Mouse (Mus musculus): ENCODE measurements at regions not wholly inside any gene's neighbourhood (a gene's known extent, or its start where the extent isn't known, plus 50 kb on each side); places are given as distances from the start of the nearest gene placed in this dataset.
A peak's percentile ranks its signal among the peaks of the same experiment; 100 is the strongest.

DNA sequence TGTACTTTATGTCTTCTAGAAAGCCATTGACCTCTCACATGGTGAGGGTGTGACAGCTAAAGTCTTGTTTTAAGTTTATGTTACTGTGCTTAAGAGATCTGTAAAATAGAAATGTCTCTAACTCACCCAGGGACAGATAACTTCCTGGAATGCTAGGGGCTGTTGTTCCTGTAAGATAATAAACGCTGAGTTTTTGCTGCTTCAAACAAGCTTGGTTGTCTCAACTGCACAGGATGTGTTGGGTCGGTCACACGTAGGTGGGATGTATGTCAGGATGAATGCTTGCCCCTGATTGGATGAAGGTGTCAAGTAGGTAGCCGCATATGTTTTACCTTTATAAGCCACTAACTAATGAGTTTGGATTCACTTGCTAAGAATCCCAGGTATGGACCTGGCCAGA lies 63.8 kb upstream of the Eif4g2 start:
- TF ChIP-seq CTCF (IDR thresholded peaks at IDR 0.05) (no peak), EP300 (IDR thresholded peaks at IDR 0.05) (no peak)

DNA sequence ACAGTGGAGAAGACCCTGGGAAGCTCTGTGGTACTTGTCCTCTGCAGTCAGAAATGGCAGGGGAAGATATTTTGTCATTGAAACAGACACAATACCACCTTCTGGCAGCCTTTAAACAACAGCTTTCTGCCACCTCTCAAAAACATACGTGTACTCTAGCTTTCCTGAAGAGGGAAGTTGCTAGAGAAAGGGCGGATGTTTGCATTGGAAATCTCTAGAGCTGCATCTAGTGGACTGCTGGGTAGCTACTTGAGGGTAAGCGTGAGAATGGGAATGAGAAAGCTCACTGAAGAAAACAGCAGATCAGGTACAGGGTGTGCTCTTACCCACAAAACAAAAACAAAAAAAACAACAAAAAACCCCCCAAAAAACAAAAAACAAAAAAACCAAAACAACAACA lies 61.4 kb upstream of the Eif4g2 start:
- Histone ChIP-seq H3K9me3 (ENCODE audit: low read length) (no peaks in the 10 kb centered on the region), H3K4me2 (replicated peaks; ENCODE audit: low read depth, low read length) (no peak overlapping the region), H3K9ac (replicated peaks; ENCODE audit: low read depth) (no peak overlapping the region), H3K36me3 (ENCODE audit: insufficient read depth, low read length) (no peaks in the 10 kb centered on the region), H3K4me1 (ENCODE audit: insufficient read depth, low read depth, low read length) (no peaks in the 10 kb centered on the region), H3K27ac (ENCODE audit: low read length) (no peak overlapping the region; the same call in 1 of the 2 replicates), H3K4me3 (ENCODE audit: low read depth, low read length) (no peak overlapping the region), H3K27me3 (replicated peaks; ENCODE audit: insufficient read depth, low read length) (no peaks in the 10 kb centered on the region)
- 47% methylated on average over 3 of the region's 3 CpGs for WGBS
- ATAC-seq (peak; percentile 60; the same call in 1 of the 2 replicates), DNase-seq (ENCODE audit: low spot score) (peak; percentile 74)
- TF ChIP-seq EP300 (IDR thresholded peaks at IDR 0.05): no peak
- TF ChIP-seq CTCF (IDR thresholded peaks at IDR 0.05): peak; percentile 18; the same call in 1 of the 2 replicates

More for the DNA sequence above, 63.8 kb upstream of the Eif4g2 start:
- 62% methylated on average over 4 of the region's 4 CpGs for WGBS
- no peaks in the 10 kb centered on the region for H3K4me1 ChIP-seq (ENCODE audit: insufficient read depth, low read depth, low read length)
- no peaks in the 10 kb centered on the region for H3K9me3 ChIP-seq (ENCODE audit: low read length)
- DNase-seq (ENCODE audit: low spot score): no peak
- H3K9ac ChIP-seq (replicated peaks; ENCODE audit: low read depth): no peak overlapping the region
- no peaks in the 10 kb centered on the region for H3K36me3 ChIP-seq (ENCODE audit: insufficient read depth, low read length)
- no peak overlapping the region for H3K4me3 ChIP-seq (ENCODE audit: low read depth, low read length)
- no peak for ATAC-seq
- no peak overlapping the region for H3K27ac ChIP-seq (ENCODE audit: low read length)
- H3K27me3 ChIP-seq (replicated peaks; ENCODE audit: insufficient read depth, low read length): no peaks in the 10 kb centered on the region
- no peak overlapping the region for H3K4me2 ChIP-seq (replicated peaks; ENCODE audit: low read depth, low read length)

DNA sequence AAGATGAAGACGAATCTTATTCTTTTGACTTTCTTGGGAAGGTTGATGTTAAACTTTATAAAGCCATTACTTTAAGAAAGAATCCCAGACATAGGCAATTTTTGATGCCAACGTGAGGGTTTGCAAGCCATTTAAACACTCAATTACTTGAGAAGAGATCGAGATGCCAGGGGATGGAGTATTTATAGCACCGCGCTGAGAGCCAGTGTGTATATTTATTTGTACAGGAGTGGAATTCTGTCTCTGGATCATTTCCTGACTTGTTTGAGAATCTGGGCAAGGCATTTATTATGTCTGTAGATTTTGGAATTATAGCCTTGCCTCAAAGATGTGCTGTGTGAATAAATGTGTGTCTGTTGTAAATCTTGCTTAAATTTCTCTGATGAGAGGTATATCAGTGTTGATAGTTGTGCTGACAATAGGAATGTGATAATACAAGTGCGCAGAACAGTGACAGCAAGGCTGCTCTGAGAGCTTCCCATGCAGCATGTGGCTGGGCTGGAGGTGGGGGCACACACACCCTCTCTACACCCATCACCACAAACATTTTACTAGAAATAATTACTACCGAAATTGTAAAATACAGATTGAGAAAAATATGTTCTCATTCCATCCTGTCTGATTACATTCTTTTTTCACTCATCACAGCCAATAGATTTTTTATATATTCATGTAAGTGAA lies 58.6 kb upstream of the Eif4g2 start:
- TF ChIP-seq EP300 (IDR thresholded peaks at IDR 0.05) (no peak), CTCF (IDR thresholded peaks at IDR 0.05) (no peak)
- Histone ChIP-seq H3K27me3 (replicated peaks; ENCODE audit: insufficient read depth, low read length) (no peaks in the 10 kb centered on the region), H3K4me2 (replicated peaks; ENCODE audit: low read depth, low read length) (no peak overlapping the region), H3K36me3 (ENCODE audit: insufficient read depth, low read length) (no peaks in the 10 kb centered on the region), H3K9ac (replicated peaks; ENCODE audit: low read depth) (no peak overlapping the region), H3K9me3 (ENCODE audit: low read length) (no peaks in the 10 kb centered on the region), H3K4me1 (ENCODE audit: insufficient read depth, low read depth, low read length) (no peaks in the 10 kb centered on the region), H3K27ac (ENCODE audit: low read length) (no peak overlapping the region), H3K4me3 (ENCODE audit: low read depth, low read length) (no peak overlapping the region)
- ATAC-seq: no peak
- no peak for DNase-seq (ENCODE audit: low spot score)
- 44% methylated on average over 7 of the region's 7 CpGs for WGBS

DNA sequence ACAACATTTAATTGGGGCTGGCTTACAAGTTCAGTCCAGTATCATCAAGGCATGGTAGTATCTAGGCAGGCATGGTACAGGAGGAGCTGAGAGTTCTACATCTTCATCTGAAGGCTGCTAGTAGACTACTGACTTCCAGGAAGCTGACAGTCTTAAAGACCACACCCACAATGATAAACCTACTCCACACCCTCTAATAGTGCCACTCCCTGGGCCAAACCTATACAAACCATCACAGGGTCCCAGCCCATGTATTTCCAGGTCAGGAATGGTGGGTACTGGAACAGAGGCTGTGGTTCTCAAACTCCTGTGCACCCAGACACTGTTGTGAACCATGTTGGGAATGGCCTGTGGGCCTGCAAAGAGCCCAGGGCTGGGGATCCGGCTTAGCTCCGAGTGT lies 55.2 kb upstream of the Eif4g2 start:
- Histone ChIP-seq H3K9me3 (ENCODE audit: low read length) (no peaks in the 10 kb centered on the region), H3K4me1 (ENCODE audit: insufficient read depth, low read depth, low read length) (no peaks in the 10 kb centered on the region), H3K9ac (replicated peaks; ENCODE audit: low read depth) (no peak overlapping the region), H3K4me3 (ENCODE audit: low read depth, low read length) (no peak overlapping the region), H3K27ac (ENCODE audit: low read length) (no peak overlapping the region), H3K36me3 (ENCODE audit: insufficient read depth, low read length) (no peaks in the 10 kb centered on the region), H3K4me2 (replicated peaks; ENCODE audit: low read depth, low read length) (no peak overlapping the region), H3K27me3 (replicated peaks; ENCODE audit: insufficient read depth, low read length) (no peaks in the 10 kb centered on the region)
- 91% methylated on average over 2 of the region's 2 CpGs for WGBS
- ATAC-seq (no peak), DNase-seq (ENCODE audit: low spot score) (no peak)
- TF ChIP-seq EP300 (IDR thresholded peaks at IDR 0.05): no peak
- TF ChIP-seq CTCF (IDR thresholded peaks at IDR 0.05): no peak

DNA sequence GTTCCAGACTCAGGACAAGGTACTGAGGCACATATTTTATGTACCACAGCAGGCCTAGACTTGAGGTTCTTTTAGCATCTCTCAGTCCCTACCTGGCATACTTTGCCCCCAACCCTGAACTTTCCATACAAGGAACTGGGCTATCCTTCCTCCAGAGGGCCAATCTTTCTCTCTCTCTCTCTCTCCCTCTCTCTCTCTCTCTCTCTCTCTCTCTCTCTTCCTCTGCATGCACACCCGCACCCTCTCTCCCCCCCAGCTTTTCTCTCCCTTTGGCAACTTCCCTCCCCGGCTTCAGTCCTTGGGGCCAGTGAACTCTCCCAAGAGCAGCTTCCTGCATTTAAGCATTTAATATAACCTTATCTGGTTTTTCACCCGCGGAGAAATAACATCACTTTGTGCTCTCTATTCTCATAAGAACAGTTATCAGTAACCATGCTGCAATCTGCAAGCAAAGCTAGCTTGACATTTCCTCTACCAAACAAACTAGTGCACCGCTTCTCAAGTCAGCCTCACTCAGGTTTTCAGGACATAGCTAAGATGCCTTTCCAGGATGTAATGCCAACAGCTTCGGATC lies 53.3 kb upstream of the Eif4g2 start:
- no peaks in the 10 kb centered on the region for H3K9me3 ChIP-seq (ENCODE audit: low read length)
- no peak overlapping the region for H3K4me2 ChIP-seq (replicated peaks; ENCODE audit: low read depth, low read length)
- no peak overlapping the region for H3K4me3 ChIP-seq (ENCODE audit: low read depth, low read length)

DNA sequence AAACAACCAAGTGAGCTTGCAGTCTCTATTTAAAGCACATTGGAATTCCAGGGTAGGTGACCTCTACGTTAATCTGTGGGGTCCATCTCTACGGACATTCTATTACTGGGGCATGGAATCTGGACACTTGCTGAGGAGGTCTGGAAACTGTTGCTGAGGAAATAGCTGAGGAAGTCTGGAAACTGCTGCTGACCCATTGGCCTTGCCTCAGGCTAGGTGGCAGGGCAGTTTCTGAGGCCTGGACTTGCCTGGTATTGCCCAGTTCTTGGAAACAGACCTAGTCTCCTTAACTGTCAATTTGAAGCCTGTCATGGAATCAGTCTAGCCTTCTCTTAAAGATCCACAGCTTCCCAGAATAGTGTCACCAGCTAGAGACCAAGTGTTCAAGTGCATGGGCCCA lies 51.7 kb upstream of the Eif4g2 start:
- WGBS: 91% methylated on average over 2 of the region's 2 CpGs

More for the DNA sequence above, 53.3 kb upstream of the Eif4g2 start:
- Histone ChIP-seq H3K36me3 (ENCODE audit: insufficient read depth, low read length) (no peaks in the 10 kb centered on the region), H3K9ac (replicated peaks; ENCODE audit: low read depth) (no peak overlapping the region), H3K27me3 (replicated peaks; ENCODE audit: insufficient read depth, low read length) (no peaks in the 10 kb centered on the region), H3K27ac (ENCODE audit: low read length) (no peak overlapping the region), H3K4me1 (ENCODE audit: insufficient read depth, low read depth, low read length) (no peaks in the 10 kb centered on the region)
- ATAC-seq: no peak
- TF ChIP-seq EP300 (IDR thresholded peaks at IDR 0.05) (no peak), CTCF (IDR thresholded peaks at IDR 0.05) (no peak)
- 35% methylated on average over 6 of the region's 6 CpGs for WGBS
- peak; percentile 5 for DNase-seq (ENCODE audit: low spot score)

More for the DNA sequence above, 51.7 kb upstream of the Eif4g2 start:
- TF ChIP-seq EP300 (IDR thresholded peaks at IDR 0.05) (no peak), CTCF (IDR thresholded peaks at IDR 0.05) (no peak)
- no peak overlapping the region for H3K4me2 ChIP-seq (replicated peaks; ENCODE audit: low read depth, low read length)
- H3K4me1 ChIP-seq (ENCODE audit: insufficient read depth, low read depth, low read length): no peaks in the 10 kb centered on the region
- no peaks in the 10 kb centered on the region for H3K36me3 ChIP-seq (ENCODE audit: insufficient read depth, low read length)
- H3K9me3 ChIP-seq (ENCODE audit: low read length): no peaks in the 10 kb centered on the region
- ATAC-seq: no peak
- no peaks in the 10 kb centered on the region for H3K27me3 ChIP-seq (replicated peaks; ENCODE audit: insufficient read depth, low read length)
- H3K9ac ChIP-seq (replicated peaks; ENCODE audit: low read depth): no peak overlapping the region
- no peak for DNase-seq (ENCODE audit: low spot score)
- no peak overlapping the region for H3K4me3 ChIP-seq (ENCODE audit: low read depth, low read length)
- H3K27ac ChIP-seq (ENCODE audit: low read length): no peak overlapping the region

All from lung, postnatal 0 days (tissue).